Mouse (Mus musculus) gastrocnemius, postnatal 10 days (tissue): Measurements from ENCODE around the gene Arl10. TPM values are rescaled to one million over a fixed set of nuclear protein-coding genes. Genes with fewer than 3 reads are reported as not detected.

Experiments
- DNase-seq: peaks from one replicate; pipeline ENCODE4 v3.0.0; 2021; ENCODE audit warnings: mixed read lengths
- long read RNA-seq, 2 experiments: library from polyadenylated mRNA; stranded (forward); transcript quantifications; one replicate each; pipeline ENCODE4 v2.0.0; 2021
- total RNA-seq, 2 experiments: library from RNA; stranded (reverse); gene quantifications; 2 replicates each; pipeline ENCODE4 v1.2.3; 2021

Gene Arl10
- 1 to 10 TPM; 6.0 to 7.8 TPM for total RNA-seq
- long read RNA-seq, experiment 1, partial matches to known transcripts = 0 of 4 reads
- long read RNA-seq, experiment 1, other reads (novel, unspliced or antisense) = 1 of 4 reads
- long read RNA-seq, experiment 2, partial matches to known transcripts = 0 of 2 reads
- long read RNA-seq, experiment 2, other reads (novel, unspliced or antisense) = 1 of 2 reads

GRCm38 (mm10) chr13:54574854-54575481 lies at the start of gene Arl10:
Gene Arl10 (plus strand): TSS chr13:54575015.
- peak; percentile 73 for DNase-seq

- no peak for DNase-seq
These were observed 47.7 kb upstream of the Arl10 start for GRCm38 (mm10) chr13:54527140-54527539.

GRCm38 (mm10) chr13:54532134-54532533 lies 42.7 kb upstream of the Arl10 start:
- DNase-seq = no peak

GRCm38 (mm10) chr13:54548036-54548435 lies 26.8 kb upstream of the Arl10 start:
- DNase-seq = no peak

- no peak for DNase-seq
These were observed 18.6 kb upstream of the Arl10 start for GRCm38 (mm10) chr13:54556176-54556575.

- DNase-seq = peak; percentile 41
These were observed 18.0 kb upstream of the Arl10 start for GRCm38 (mm10) chr13:54556796-54557195.

GRCm38 (mm10) chr13:54557652-54558051 lies 17.2 kb upstream of the Arl10 start:
- DNase-seq = no peak

GRCm38 (mm10) chr13:54559656-54560055 lies 15.2 kb upstream of the Arl10 start:
- DNase-seq = no peak

- DNase-seq = no peak
These were observed 14.2 kb upstream of the Arl10 start for GRCm38 (mm10) chr13:54560608-54561007.

GRCm38 (mm10) chr13:54562562-54562961 lies 12.3 kb upstream of the Arl10 start:
- DNase-seq = no peak

- DNase-seq = no peak
These were observed 10.3 kb upstream of the Arl10 start for GRCm38 (mm10) chr13:54564232-54565200.

- peak; percentile 95 for DNase-seq
These were observed 9.6 kb upstream of the Arl10 start, which contains the start of gene 4833439L19Rik for GRCm38 (mm10) chr13:54565201-54565581. Gene 4833439L19Rik (minus strand): TSS chr13:54565435.

GRCm38 (mm10) chr13:54565594-54566345 lies 9.0 kb upstream of the Arl10 start:
- DNase-seq = peak; percentile 39

GRCm38 (mm10) chr13:54568380-54568779 lies 6.4 kb upstream of the Arl10 start:
- DNase-seq = no peak

GRCm38 (mm10) chr13:54569282-54569681 lies 5.5 kb upstream of the Arl10 start:
- DNase-seq = no peak

- DNase-seq = no peak
These were observed 4.1 kb upstream of the Arl10 start for GRCm38 (mm10) chr13:54570736-54571135.

- no peak for DNase-seq
These were observed 3.2 kb upstream of the Arl10 start for GRCm38 (mm10) chr13:54571637-54572036.

- DNase-seq = no peak
These were observed 2.2 kb upstream of the Arl10 start for GRCm38 (mm10) chr13:54572621-54573020.

GRCm38 (mm10) chr13:54575489-54575888 lies 674 bp downstream of the Arl10 start:
- DNase-seq = no peak

- no peak for DNase-seq
These were observed 3.1 kb downstream of the Arl10 start for GRCm38 (mm10) chr13:54577652-54578507.

- DNase-seq = no peak
These were observed 6.6 kb downstream of the Arl10 start for GRCm38 (mm10) chr13:54581385-54581784.
